Mouse (Mus musculus) erythroblast, embryonic 14.5 days (primary cell): ENCODE measurements around the gene Nrbf2.

Source experiments
- GATA1 ChIP-seq: IDR thresholded peaks from 2 replicates; pipeline ENCODE4 v1.6.1; 2012; ENCODE audit warnings: low read length, inconsistent platforms, mixed read lengths
- TAL1 ChIP-seq: IDR thresholded peaks from 3 replicates; pipeline ENCODE4 v1.6.1; 2012; ENCODE audit warnings: low read length, inconsistent platforms, mixed read lengths

DNA sequence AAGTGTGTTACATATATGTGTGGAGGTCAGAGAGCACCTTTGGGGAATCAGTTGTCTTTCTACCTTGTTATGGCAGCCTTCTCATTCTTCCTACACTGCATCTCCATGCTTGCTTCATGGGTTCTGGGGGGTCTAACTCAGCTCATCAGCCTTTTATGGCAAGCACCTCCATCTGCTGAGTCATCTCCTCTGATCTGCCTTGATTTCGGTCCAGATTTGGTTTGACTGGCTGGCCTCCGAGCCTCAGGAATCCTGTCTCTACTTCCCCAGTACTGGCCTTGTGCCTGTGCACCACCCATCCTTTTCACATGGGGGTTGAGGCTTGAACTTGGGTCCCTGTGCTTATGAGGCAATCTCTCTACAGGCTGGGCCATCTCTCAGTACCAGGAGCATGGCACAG is 45.5 kb upstream of the Nrbf2 start:
- TF ChIP-seq GATA1, result no peak
- TF ChIP-seq TAL1, result no peak
